ENCODE assay signal across 9 mouse cellular contexts in genomic region chr2:131561344-131561870, GRCm38 (mm10). TPM values are rescaled to one million over a fixed set of nuclear protein-coding genes. Genes with fewer than 3 reads are reported as not detected.
A peak's percentile ranks its signal among the peaks of the same experiment; 100 is the strongest.
DNase-seq lines count a peak whose midpoint lies in the region; ATAC-seq lines count a peak whose summit lies in the region.
"Had no signal": no experiment of that assay in that cellular context is flagged by ENCODE, and none has a peak within 500 bp of the region (broad histone marks: within the 10 kb centered on the region; RNA-seq: fewer than 3 reads in every experiment).

No protein-coding gene starts in this region.

- WGBS in limb, embryonic 11.5 days, result 5% methylated on average over 33 of the region's 33 CpGs
- 5% methylated on average over 33 of the region's 33 CpGs for WGBS in stomach, embryonic 15.5 days

- peaks cover 30% of the 10 kb centered on the region for H3K4me1 ChIP-seq in megakaryocyte, embryonic 14.5 days
- 0 out of 2 replicates have a peak, but pooled peaks cover 2% of the 10 kb centered on the region for H3K4me1 ChIP-seq in limb, embryonic 11.5 days (ENCODE audit: control insufficient read depth, insufficient read depth, low read length)
- H3K4me1 ChIP-seq in stomach, embryonic 15.5 days, result peaks cover 10% of the 10 kb centered on the region

- peak; percentile 60 to 74 for DNase-seq in adrenal gland, adult (ENCODE audit: inconsistent age in 2 of 2, low spot score in 1 of 2)
- no peak for DNase-seq in adrenal gland, adult 8-10 months
- peak; percentile 39 for DNase-seq in limb, embryonic 11.5 days (ENCODE audit: low spot score)
- no peak for DNase-seq in spleen, postnatal 14 days (ENCODE audit: low spot score in 2 of 2)
- no peak for DNase-seq in c-Kit-positive CD71-positive TER-119-positive erythroid progenitor cells, embryonic 14.5 days (ENCODE audit: low spot score)

- H3K4me2 ChIP-seq in limb, embryonic 11.5 days (ENCODE audit: low read depth, severe bottlenecking), result peak overlapping the region; percentile 77
- peak overlapping the region; percentile 87 for H3K4me2 ChIP-seq in stomach, embryonic 15.5 days

- peaks cover 95% of the 10 kb centered on the region for H3K27me3 ChIP-seq in megakaryocyte, embryonic 14.5 days (replicated peaks)
- H3K27me3 ChIP-seq in limb, embryonic 11.5 days (ENCODE audit: control insufficient read depth, insufficient read depth, low read length), result peaks cover 61% of the 10 kb centered on the region
- H3K27me3 ChIP-seq in stomach, embryonic 15.5 days (replicated peaks), result peaks cover 77% of the 10 kb centered on the region

- H3K27ac ChIP-seq in limb, embryonic 11.5 days (replicated peaks; ENCODE audit: low read depth, low read length), result no peak overlapping the region
- no peak overlapping the region for H3K27ac ChIP-seq in stomach, embryonic 15.5 days
- H3K27ac ChIP-seq: liver, embryonic 14.5 days had no signal

- no peaks in the 10 kb centered on the region for H3K36me3 ChIP-seq in megakaryocyte, embryonic 14.5 days (replicated peaks; ENCODE audit: low read length)
- H3K36me3 ChIP-seq in limb, embryonic 11.5 days (ENCODE audit: control insufficient read depth, insufficient read depth, low read length), result no peaks in the 10 kb centered on the region
- H3K36me3 ChIP-seq in stomach, embryonic 15.5 days, result no peaks in the 10 kb centered on the region

- no peak overlapping the region for H3K9ac ChIP-seq in limb, embryonic 11.5 days (ENCODE audit: low read length)
- no peak overlapping the region for H3K9ac ChIP-seq in stomach, embryonic 15.5 days
- H3K9ac ChIP-seq: liver, embryonic 14.5 days had no signal

- peaks cover 7% of the 10 kb centered on the region; the same call in 1 of the 2 replicates for H3K9me3 ChIP-seq in megakaryocyte, embryonic 14.5 days
- H3K9me3 ChIP-seq in limb, embryonic 11.5 days (ENCODE audit: control insufficient read depth, low read length), result no peaks in the 10 kb centered on the region
- H3K9me3 ChIP-seq in stomach, embryonic 15.5 days, result no peaks in the 10 kb centered on the region

- H3K4me3 ChIP-seq in megakaryocyte, embryonic 14.5 days (replicated peaks), result peak overlapping the region; percentile 39
- no peak overlapping the region for H3K4me3 ChIP-seq in limb, embryonic 11.5 days (ENCODE audit: low read depth, low read length)
- H3K4me3 ChIP-seq in stomach, embryonic 15.5 days (replicated peaks), result peak overlapping the region; percentile 53

- no peak for ATAC-seq in megakaryocyte, adult 5-6 weeks (ENCODE audit: poor library complexity, severe bottlenecking)
- ATAC-seq in limb, embryonic 11.5 days (ENCODE audit: insufficient number of reproducible peaks, low FRiP score, low TSS enrichment, low read depth), result no peak; the same call in 1 of the 2 replicates
- ATAC-seq in stomach, embryonic 15.5 days (ENCODE audit: insufficient read depth, low FRiP score, low read depth), result no peak

RNA-seq across cellular contexts. Expression of gene Adra1d, which starts 0.7 kb away (rescaled TPM):
- 10 to 100 TPM; 23.6 to 36.8 (median 35.1) TPM for total RNA-seq in adrenal gland, adult 8-10 months (2022)
- polyA plus RNA-seq in megakaryocyte, embryonic 14.5 days (2012; ENCODE audit: insufficient read depth, low replicate concordance), result not detected in 2 replicates
- not detected in 2 replicates for total RNA-seq in megakaryocyte, adult 5-6 weeks (2015)
- total RNA-seq in megakaryocyte, adult 5-6 weeks (2017), result not detected in 2 replicates
- polyA plus RNA-seq in limb, embryonic 11.5 days (2014; fragmentation: Nextera tagmentation; extraction: Ambion mirVana), result not detected in 2 replicates
- polyA plus RNA-seq in stomach, embryonic 15.5 days (2015; fragmentation: Nextera tagmentation; extraction: Ambion mirVana), result 0.85 and 0.96 TPM in 2 replicates

Comparison
In these comparisons a context has a peak if more than half of its experiments do, and no peak if none do; other contexts are left out.
1. DNase-seq: peak in adrenal gland, adult (2 of 2) and limb, embryonic 11.5 days (single experiment); none in adrenal gland, adult 8-10 months (single experiment), spleen, postnatal 14 days (0 of 2) and c-Kit-positive CD71-positive TER-119-positive erythroid progenitor cells, embryonic 14.5 days (single experiment).